Mouse (Mus musculus): ENCODE results near the gene Rsph6a.

Rsph6a gene

GRCm38 (mm10) chr7:19054047-19054776 is at the start of gene Rsph6a:
TSS of gene Rsph6a (plus strand) at chr7:19054690.
- DNase-seq (ENCODE audit: extremely low spot score, low spot score), result peak; percentile 75

GRCm38 (mm10) chr7:19005417-19006121 is 48.9 kb upstream of the Rsph6a start:
- no peak for DNase-seq (ENCODE audit: extremely low spot score, low spot score)

GRCm38 (mm10) chr7:19006476-19006875 is 48.0 kb upstream of the Rsph6a start:
- DNase-seq (ENCODE audit: extremely low spot score, low spot score), result peak; percentile 80

GRCm38 (mm10) chr7:19007026-19007977 is 47.2 kb upstream of the Rsph6a start:
- no peak for DNase-seq (ENCODE audit: extremely low spot score, low spot score)

GRCm38 (mm10) chr7:19010581-19010980 is 43.9 kb upstream of the Rsph6a start:
- no peak for DNase-seq (ENCODE audit: extremely low spot score, low spot score)

GRCm38 (mm10) chr7:19012025-19012621 is 42.4 kb upstream of the Rsph6a start:
- no peak for DNase-seq (ENCODE audit: extremely low spot score, low spot score)

- DNase-seq (ENCODE audit: extremely low spot score, low spot score), result no peak
Observed at GRCm38 (mm10) chr7:19012882-19013281, 41.6 kb upstream of the Rsph6a start.

GRCm38 (mm10) chr7:19014452-19014851 is 40.0 kb upstream of the Rsph6a start:
- no peak for DNase-seq (ENCODE audit: extremely low spot score, low spot score)

- no peak for DNase-seq (ENCODE audit: extremely low spot score, low spot score)
Observed at GRCm38 (mm10) chr7:19016042-19016441, 38.4 kb upstream of the Rsph6a start.

GRCm38 (mm10) chr7:19017909-19018308 is 36.6 kb upstream of the Rsph6a start:
- DNase-seq (ENCODE audit: extremely low spot score, low spot score), result no peak

- no peak for DNase-seq (ENCODE audit: extremely low spot score, low spot score)
Observed at GRCm38 (mm10) chr7:19021048-19021447, 33.4 kb upstream of the Rsph6a start.

- no peak for DNase-seq (ENCODE audit: extremely low spot score, low spot score)
Observed at GRCm38 (mm10) chr7:19022189-19022958, 32.1 kb upstream of the Rsph6a start.

GRCm38 (mm10) chr7:19023357-19023814 is 31.1 kb upstream of the Rsph6a start, which contains the start of gene Foxa3:
TSS of gene Foxa3 (minus strand) at chr7:19023538.
- DNase-seq (ENCODE audit: extremely low spot score, low spot score), result no peak

- DNase-seq (ENCODE audit: extremely low spot score, low spot score), result peak; percentile 93
Observed at GRCm38 (mm10) chr7:19024096-19024506, 30.4 kb upstream of the Rsph6a start, which contains the start of gene Sympk. TSS of gene Sympk (plus strand) at chr7:19024377.

- peak; percentile 59 for DNase-seq (ENCODE audit: extremely low spot score, low spot score)
Observed at GRCm38 (mm10) chr7:19024581-19025255, 29.8 kb upstream of the Rsph6a start.

GRCm38 (mm10) chr7:19028067-19028466 is 26.4 kb upstream of the Rsph6a start:
- no peak for DNase-seq (ENCODE audit: extremely low spot score, low spot score)

GRCm38 (mm10) chr7:19029084-19029653 is 25.3 kb upstream of the Rsph6a start:
- DNase-seq (ENCODE audit: extremely low spot score, low spot score), result peak; percentile 59

GRCm38 (mm10) chr7:19031641-19032040 is 22.8 kb upstream of the Rsph6a start:
- DNase-seq (ENCODE audit: extremely low spot score, low spot score), result no peak

GRCm38 (mm10) chr7:19044616-19045015 is 9.9 kb upstream of the Rsph6a start:
- DNase-seq (ENCODE audit: extremely low spot score, low spot score), result no peak

Data from neural tube, embryonic 10.5 days (tissue).